Mouse (Mus musculus) embryonic facial prominence, embryonic 11.5 days (tissue): ENCODE measurements at regions not wholly inside any gene's neighbourhood (a gene's known extent, or its start where the extent isn't known, plus 50 kb on each side); places are given as distances from the start of the nearest gene placed in this dataset.

Source experiments
- ATAC-seq: fragments of 200-750 bp; cut with Nextera tagmentation; replicated peaks from 2 replicates; pipeline ENCODE4 v1.8.0; 2017; ENCODE audit warnings: low read depth; ENCODE audit not compliant: insufficient number of reproducible peaks, low FRiP score, low TSS enrichment
- DNase-seq: peaks from one replicate; pipeline ENCODE4 v3.0.0-alpha.2; 2015; ENCODE audit warnings: low spot score
- H3K27ac ChIP-seq: fragments of 300-500 bp; sonication (generic); replicated peaks from 2 replicates; pipeline ENCODE4 v1.5.1; 2014; ENCODE audit warnings: mild to moderate bottlenecking, low read depth, low read length, control low read depth
- H3K27me3 ChIP-seq: fragments of 300-500 bp; sonication (generic); 2 replicates; pipeline ENCODE4 v1.6.1; 2014; ENCODE audit warnings: mild to moderate bottlenecking, low read length, moderate library complexity, mixed read lengths; ENCODE audit not compliant: control insufficient read depth, insufficient read depth
- H3K36me3 ChIP-seq: fragments of 300-500 bp; sonication (generic); replicated peaks from 2 replicates; pipeline ENCODE4 v1.6.1; 2014; ENCODE audit warnings: low read depth, mild to moderate bottlenecking, low read length, moderate library complexity, mixed read lengths; ENCODE audit not compliant: control insufficient read depth, insufficient read depth
- H3K4me1 ChIP-seq: fragments of 300-500 bp; sonication (generic); 2 replicates; pipeline ENCODE4 v1.6.1; 2014; ENCODE audit warnings: low read length, mixed read lengths; ENCODE audit not compliant: control insufficient read depth, insufficient read depth
- H3K4me2 ChIP-seq: fragments of 300-500 bp; sonication (generic); 2 replicates; pipeline ENCODE4 v1.6.1; 2014; ENCODE audit warnings: low read depth, mild to moderate bottlenecking, control low read depth, low read length, moderate library complexity
- H3K4me3 ChIP-seq: fragments of 300-500 bp; sonication (generic); 2 replicates; pipeline ENCODE4 v1.5.1; 2014; ENCODE audit warnings: low read depth, low read length, control low read depth
- H3K9ac ChIP-seq: fragments of 300-500 bp; sonication (generic); replicated peaks from 2 replicates; pipeline ENCODE4 v1.6.1; 2014; ENCODE audit warnings: mild to moderate bottlenecking, control low read depth, low read length
- H3K9me3 ChIP-seq: fragments of 300-500 bp; sonication (generic); replicated peaks from 2 replicates; pipeline ENCODE4 v1.6.1; 2016; ENCODE audit warnings: mild to moderate bottlenecking, low read length, inconsistent platforms, mixed read lengths; ENCODE audit not compliant: control insufficient read depth
- WGBS: fragments of 180-500 bp; shearing (Covaris S2); extraction: QIAGEN DNeasy Blood & Tissue Kit; methylation state at CpG from one replicate; pipeline ENCODE4 v1.1.7; 2014; 5-methylcytosine and 5-hydroxymethylcytosine counted together

- 63% methylated on average over 5 of the region's 5 CpGs for WGBS
- Histone ChIP-seq H3K9me3 (no peaks in the 10 kb centered on the region), H3K9ac (no peak overlapping the region), H3K36me3 (no peaks in the 10 kb centered on the region), H3K4me1 (no peaks in the 10 kb centered on the region; the same call in 1 of the 2 replicates), H3K4me3 (no peak overlapping the region), H3K27me3 (no peaks in the 10 kb centered on the region), H3K27ac (0 out of 2 replicates have a peak overlapping the region, but pooled peaks have one; percentile 30), H3K4me2 (no peak overlapping the region)
- ATAC-seq (no peak; the same call in 1 of the 2 replicates), DNase-seq (no peak)
These were observed 180.2 kb upstream of the Sulf2 start for GRCm38 (mm10) chr2:166335702-166336101.

GRCm38 (mm10) chr2:166334559-166334958 is 179.1 kb upstream of the Sulf2 start:
- H3K9me3 ChIP-seq, result no peaks in the 10 kb centered on the region
- no peak overlapping the region for H3K9ac ChIP-seq
- H3K27me3 ChIP-seq, result no peaks in the 10 kb centered on the region
- DNase-seq (no peak), ATAC-seq (no peak)
- no peak overlapping the region for H3K4me2 ChIP-seq
- no peak overlapping the region for H3K4me3 ChIP-seq
- WGBS, result 45% methylated on average over 7 of the region's 7 CpGs
- no peak overlapping the region for H3K27ac ChIP-seq
- H3K36me3 ChIP-seq, result no peaks in the 10 kb centered on the region
- no peaks in the 10 kb centered on the region; the same call in 1 of the 2 replicates for H3K4me1 ChIP-seq

- DNase-seq (no peak), ATAC-seq (no peak)
- 76% methylated on average over 4 of the region's 4 CpGs for WGBS
- Histone ChIP-seq H3K27me3 (no peaks in the 10 kb centered on the region), H3K9me3 (no peaks in the 10 kb centered on the region), H3K4me1 (no peaks in the 10 kb centered on the region; the same call in 1 of the 2 replicates), H3K36me3 (no peaks in the 10 kb centered on the region), H3K9ac (no peak overlapping the region), H3K4me3 (no peak overlapping the region), H3K4me2 (no peak overlapping the region), H3K27ac (no peak overlapping the region)
These were observed 178.4 kb upstream of the Sulf2 start for GRCm38 (mm10) chr2:166333818-166334217.

- Histone ChIP-seq H3K4me3 (no peak overlapping the region), H3K9ac (no peak overlapping the region), H3K4me1 (no peaks in the 10 kb centered on the region; the same call in 1 of the 2 replicates), H3K27me3 (no peaks in the 10 kb centered on the region), H3K4me2 (no peak overlapping the region), H3K36me3 (no peaks in the 10 kb centered on the region), H3K9me3 (no peaks in the 10 kb centered on the region), H3K27ac (no peak overlapping the region)
- 72% methylated on average over 13 of the region's 13 CpGs for WGBS
- peak; percentile 45 for DNase-seq
- no peak for ATAC-seq
These were observed 177.4 kb upstream of the Sulf2 start for GRCm38 (mm10) chr2:166332748-166333417.

- Histone ChIP-seq H3K9me3 (no peaks in the 10 kb centered on the region), H3K27me3 (no peaks in the 10 kb centered on the region), H3K27ac (no peak overlapping the region), H3K4me3 (no peak overlapping the region), H3K36me3 (no peaks in the 10 kb centered on the region), H3K4me1 (no peaks in the 10 kb centered on the region), H3K4me2 (no peak overlapping the region), H3K9ac (no peak overlapping the region)
- DNase-seq (no peak), ATAC-seq (no peak)
- 92% methylated on average over 4 of the region's 4 CpGs for WGBS
These were observed 175.7 kb upstream of the Sulf2 start for GRCm38 (mm10) chr2:166331192-166331591.

GRCm38 (mm10) chr2:166330364-166330763 is 174.9 kb upstream of the Sulf2 start:
- Histone ChIP-seq H3K27ac (no peak overlapping the region), H3K9me3 (no peaks in the 10 kb centered on the region), H3K36me3 (no peaks in the 10 kb centered on the region), H3K27me3 (no peaks in the 10 kb centered on the region), H3K4me1 (no peaks in the 10 kb centered on the region; the same call in 1 of the 2 replicates), H3K4me2 (no peak overlapping the region), H3K9ac (no peak overlapping the region), H3K4me3 (no peak overlapping the region)
- no peak; the same call in 1 of the 2 replicates for ATAC-seq
- WGBS, result 64% methylated on average over 6 of the region's 6 CpGs
- DNase-seq, result no peak

- WGBS, result 77% methylated on average over 14 of the region's 14 CpGs
- Histone ChIP-seq H3K27ac (no peak overlapping the region), H3K4me1 (no peaks in the 10 kb centered on the region; the same call in 1 of the 2 replicates), H3K9ac (no peak overlapping the region), H3K27me3 (no peaks in the 10 kb centered on the region), H3K4me3 (no peak overlapping the region), H3K4me2 (no peak overlapping the region), H3K9me3 (no peaks in the 10 kb centered on the region), H3K36me3 (no peaks in the 10 kb centered on the region)
- DNase-seq (no peak), ATAC-seq (no peak)
These were observed 174.3 kb upstream of the Sulf2 start for GRCm38 (mm10) chr2:166329556-166330340.

GRCm38 (mm10) chr2:166326932-166327331 is 171.5 kb upstream of the Sulf2 start:
- no peak overlapping the region for H3K4me3 ChIP-seq
- no peaks in the 10 kb centered on the region for H3K36me3 ChIP-seq
- no peaks in the 10 kb centered on the region for H3K27me3 ChIP-seq
- no peak for DNase-seq
- H3K4me2 ChIP-seq, result no peak overlapping the region
- no peak for ATAC-seq
- 67% methylated on average over 5 of the region's 5 CpGs for WGBS
- no peaks in the 10 kb centered on the region for H3K9me3 ChIP-seq
- no peak overlapping the region for H3K27ac ChIP-seq
- peaks cover 2% of the 10 kb centered on the region; the same call in 1 of the 2 replicates for H3K4me1 ChIP-seq
- H3K9ac ChIP-seq, result no peak overlapping the region
